Mouse (Mus musculus): ENCODE results near the gene Zfp513.

The Zfp513 gene

DNA sequence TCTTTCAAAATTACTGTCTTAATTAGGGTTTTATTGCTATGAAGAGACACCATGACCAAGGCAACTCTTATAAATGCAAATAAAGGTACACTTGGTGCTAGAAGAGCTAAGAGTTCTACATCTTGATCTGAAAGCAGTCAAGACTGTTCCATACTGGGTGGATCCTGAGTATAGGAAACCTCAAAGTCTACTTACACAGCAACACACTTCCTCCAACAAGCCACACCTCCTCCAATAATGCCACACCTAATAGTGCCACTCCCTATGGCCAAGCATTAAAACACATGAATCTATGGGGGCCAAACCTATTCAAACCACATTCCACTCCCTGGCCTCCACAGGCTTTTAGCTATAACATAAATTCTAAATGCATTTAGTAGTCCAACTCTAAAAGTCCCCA lies 39.6 kb downstream of the Zfp513 start:
- no peak for DNase-seq

DNA sequence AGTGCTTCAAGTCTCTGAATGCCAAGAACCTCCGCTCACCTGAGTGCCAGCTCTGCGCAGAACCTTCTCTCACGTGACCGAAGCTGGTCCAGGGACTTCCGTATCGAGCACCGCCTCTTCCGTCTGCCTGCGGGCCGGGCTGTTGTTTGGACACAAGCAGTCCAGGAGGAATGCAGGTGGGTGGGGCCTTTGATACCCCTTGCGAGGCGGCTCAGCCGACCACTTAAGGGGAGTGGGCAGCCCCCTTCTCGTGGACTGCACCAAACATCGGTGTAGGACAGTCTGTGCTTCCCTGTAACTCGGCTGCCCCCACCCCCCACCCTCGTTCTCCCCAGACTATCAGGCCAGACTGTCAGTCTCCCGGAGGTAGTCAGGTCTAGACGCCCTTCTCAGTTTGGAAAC lies 48.0 kb downstream of the Zfp513 start, which contains the start of gene Mpv17:
Gene Mpv17 (minus strand): TSS at position 100 of the 402 bp plus-strand sequence.
- peak; percentile 86 to 89 for DNase-seq

DNA sequence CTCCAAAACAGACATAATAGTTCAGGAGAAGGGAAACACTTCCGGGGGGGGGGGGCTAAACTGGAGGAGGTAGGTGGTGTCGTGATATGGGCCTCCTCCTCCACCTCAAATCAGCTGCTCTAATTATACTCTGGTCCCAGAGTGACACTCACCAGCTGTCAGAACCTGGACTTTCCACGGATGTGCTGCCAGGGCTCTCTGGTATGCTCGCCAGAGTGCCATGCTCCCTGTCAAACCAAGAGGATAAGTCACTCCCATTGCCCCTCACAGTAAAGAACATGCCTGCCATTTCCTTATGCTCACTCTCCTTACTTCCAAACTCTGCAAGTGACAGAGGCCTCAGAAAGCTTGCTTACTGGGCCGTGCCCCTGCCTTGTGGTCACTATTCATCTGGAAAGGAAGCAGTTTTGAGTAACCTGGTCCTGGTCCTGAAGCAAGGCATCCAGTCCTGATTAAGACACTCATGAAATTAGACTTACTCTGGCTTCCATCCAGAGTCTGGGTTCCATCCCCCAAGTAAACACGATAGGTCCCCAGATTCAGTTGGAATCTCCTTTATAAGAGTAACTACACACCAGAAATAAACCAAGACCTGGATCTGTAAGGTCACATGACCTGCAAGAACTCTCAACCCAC lies 48.5 kb downstream of the Zfp513 start:
- no peak for DNase-seq

DNA sequence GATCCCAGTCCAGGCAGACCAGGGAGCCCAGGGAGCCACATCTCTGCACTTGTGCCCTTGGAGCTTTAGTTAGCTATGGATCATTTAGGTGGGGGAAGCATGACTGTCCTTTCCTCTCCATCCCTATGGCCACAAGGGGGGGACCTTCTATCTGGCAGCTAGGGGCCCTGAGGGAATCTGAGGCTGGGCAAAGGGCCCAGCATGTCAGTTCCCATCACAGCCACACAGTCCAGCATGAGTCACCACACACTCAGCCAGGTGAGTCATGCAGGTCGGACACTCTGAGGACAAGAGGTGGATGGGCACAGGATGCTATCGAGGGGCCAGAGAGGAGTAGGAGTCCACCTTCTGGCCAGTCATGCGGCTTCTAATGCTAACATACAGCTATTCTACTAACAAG lies 50.4 kb downstream of the Zfp513 start:
- peak; percentile 67 to 82 for DNase-seq

DNA sequence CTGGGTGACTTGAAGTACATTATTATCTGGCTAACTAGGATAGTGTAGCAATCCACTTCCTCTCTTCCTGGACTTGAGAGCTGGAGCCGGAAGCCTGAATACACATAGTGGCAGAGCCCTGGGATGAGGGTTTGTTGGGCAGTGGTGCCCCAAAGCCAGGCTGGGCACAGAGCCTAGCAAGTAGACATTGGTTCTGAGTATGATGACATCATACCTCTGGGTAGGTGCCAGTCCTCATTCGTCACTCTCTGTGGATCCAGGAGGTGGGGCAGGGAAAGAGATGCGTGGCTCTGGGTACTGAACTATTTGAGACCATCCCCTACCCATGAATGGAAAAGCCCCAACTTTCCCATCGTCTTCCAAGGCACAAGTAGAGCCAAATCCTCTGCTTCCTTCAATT lies 52.3 kb downstream of the Zfp513 start:
- DNase-seq = peak in 1 of 2 experiments; percentile 41
